8 mouse cellular contexts compared by ENCODE assay signal in the genomic region with DNA sequence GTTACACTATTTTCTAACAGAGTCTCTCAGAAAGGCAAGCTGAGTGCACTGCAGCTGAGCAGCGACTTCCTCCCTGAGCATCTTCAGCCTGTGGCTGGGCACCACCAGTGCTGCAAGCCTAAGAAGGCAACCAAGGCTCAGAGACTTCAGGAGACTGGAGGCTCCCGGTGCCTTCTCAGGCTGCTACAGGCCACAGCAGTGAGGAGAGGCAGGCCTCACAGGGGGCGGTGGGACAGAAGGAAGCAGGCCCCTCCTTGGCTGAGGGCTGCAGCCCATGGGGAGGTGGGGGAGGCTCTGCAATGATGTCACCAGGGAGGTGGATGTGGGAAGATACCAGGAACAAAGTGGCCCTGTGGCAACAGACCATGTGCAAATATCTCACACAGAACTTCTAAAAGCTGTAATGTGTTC. TPM values are rescaled to one million over a fixed set of nuclear protein-coding genes. Genes with fewer than 3 reads are reported as not detected.
DNase-seq lines count a peak whose midpoint lies in the region; ATAC-seq and TF ChIP-seq lines count a peak whose summit lies in the region.

No protein-coding gene starts in this region.

- WGBS in hindbrain, embryonic 14.5 days = 29% methylated on average over 3 of the region's 3 CpGs
- WGBS in olfactory bulb, adult 2 months = 19% methylated on average over 3 of the region's 3 CpGs

- no peak overlapping the region for H3K4me3 ChIP-seq in hindbrain, embryonic 14.5 days (replicated peaks; ENCODE audit: low read length)
- no peak overlapping the region for H3K4me3 ChIP-seq in olfactory bulb, adult 2 months (ENCODE audit: insufficient read depth, low read depth, low read length)

- TF ChIP-seq CTCF in olfactory bulb, adult 2 months (IDR thresholded peaks at IDR 0.05; ENCODE audit: insufficient read depth, low read depth, low read length) = no peak

- TF ChIP-seq POLR2A in olfactory bulb, adult 2 months (IDR thresholded peaks at IDR 0.05; ENCODE audit: insufficient read depth, low read depth, low read length) = no peak

- no peaks in the 10 kb centered on the region; the same call in 1 of the 2 replicates for H3K36me3 ChIP-seq in hindbrain, embryonic 14.5 days (replicated peaks; ENCODE audit: control insufficient read depth, insufficient read depth)

- peak; percentile 32; the same call in 1 of the 2 replicates for ATAC-seq in hindbrain, embryonic 14.5 days (ENCODE audit: low FRiP score)

- H3K9me3 ChIP-seq in hindbrain, embryonic 14.5 days (ENCODE audit: control insufficient read depth, low read length) = no peaks in the 10 kb centered on the region

- DNase-seq in gastrocnemius, postnatal 25 days = peak; percentile 9
- no peak for DNase-seq in gastrocnemius, postnatal 14 days
- peak; percentile 30 for DNase-seq in thymus, postnatal 14 days
- DNase-seq in thymus, postnatal 10 days (ENCODE audit: low spot score in 2 of 2) = no peak
- no peak for DNase-seq in hindbrain, embryonic 14.5 days (ENCODE audit: low spot score)
- DNase-seq in lung, postnatal 4 days = no peak
- DNase-seq in urinary bladder, postnatal 4 days (ENCODE audit: low spot score in 2 of 2) = no peak

- intact Hi-C loops in gastrocnemius, postnatal 14 days (cut with DNase I; ENCODE audit: low total_unique reads) = no loop called here

- H3K27ac ChIP-seq in hindbrain, embryonic 14.5 days = peak overlapping the region; percentile 87
- H3K27ac ChIP-seq in olfactory bulb, adult 2 months (ENCODE audit: insufficient read depth, low read depth, low read length) = peak overlapping the region; percentile 10

- H3K4me1 ChIP-seq in hindbrain, embryonic 14.5 days (replicated peaks; ENCODE audit: control insufficient read depth, insufficient read depth, low read length) = peaks cover 21% of the 10 kb centered on the region
- peaks cover 33% of the 10 kb centered on the region for H3K4me1 ChIP-seq in olfactory bulb, adult 2 months (ENCODE audit: control insufficient read depth, insufficient read depth, low read length)

- H3K9ac ChIP-seq in hindbrain, embryonic 14.5 days = peak overlapping the region; percentile 48

- H3K4me2 ChIP-seq in hindbrain, embryonic 14.5 days (replicated peaks) = no peak overlapping the region

- no peaks in the 10 kb centered on the region for H3K27me3 ChIP-seq in hindbrain, embryonic 14.5 days (ENCODE audit: control insufficient read depth, insufficient read depth, low read length)

RNA-seq across cellular contexts. Expression of a gene that starts 25.1 kb away (rescaled TPM):
- 10 to 100 TPM; 34.6 to 45.1 TPM for total RNA-seq in gastrocnemius, postnatal 25 days (2021)
- 10 to 100 TPM; 25.1 TPM for total RNA-seq in gastrocnemius, postnatal 14 days (2021)
- polyA plus RNA-seq in hindbrain, embryonic 14.5 days (2014; fragmentation: Nextera tagmentation; extraction: Ambion mirVana) = 27.5 and 29.2 TPM in 2 replicates
- not detected in 2 replicates for polyA plus RNA-seq in olfactory bulb, adult 2 months (2012; ENCODE audit: insufficient read depth, insufficient read length, low replicate concordance, missing spikeins)

RNA-seq across cellular contexts. Expression of a gene that starts 50.2 kb away (rescaled TPM):
- 10 to 100 TPM; 13.7 to 14.5 TPM for total RNA-seq in gastrocnemius, postnatal 25 days (2021)
- 10 to 100 TPM; 13.6 to 14.8 TPM for total RNA-seq in gastrocnemius, postnatal 14 days (2021)
- 39.1 and 41.3 TPM in 2 replicates for polyA plus RNA-seq in hindbrain, embryonic 14.5 days (2014; fragmentation: Nextera tagmentation; extraction: Ambion mirVana)
- not detected in 2 replicates for polyA plus RNA-seq in olfactory bulb, adult 2 months (2012; ENCODE audit: insufficient read depth, insufficient read length, low replicate concordance, missing spikeins)

RNA-seq across cellular contexts. Expression of a gene that starts 50.7 kb away (rescaled TPM):
- total RNA-seq in gastrocnemius, postnatal 25 days (2021) = 1 to 10 TPM; 4.8 to 5.4 TPM
- total RNA-seq in gastrocnemius, postnatal 14 days (2021) = 1 to 10 TPM; 4.6 to 5.1 TPM
- polyA plus RNA-seq in hindbrain, embryonic 14.5 days (2014; fragmentation: Nextera tagmentation; extraction: Ambion mirVana) = 17.6 and 18.8 TPM in 2 replicates
- not detected in 2 replicates for polyA plus RNA-seq in olfactory bulb, adult 2 months (2012; ENCODE audit: insufficient read depth, insufficient read length, low replicate concordance, missing spikeins)

RNA-seq across cellular contexts. Expression of a gene that starts 51.5 kb away (rescaled TPM):
- 1 to 10 TPM; 5.8 to 7.7 TPM for total RNA-seq in gastrocnemius, postnatal 25 days (2021)
- 1 to 10 TPM; 6.4 to 7.0 TPM for total RNA-seq in gastrocnemius, postnatal 14 days (2021)
- 68.2 and 75.3 TPM in 2 replicates for polyA plus RNA-seq in hindbrain, embryonic 14.5 days (2014; fragmentation: Nextera tagmentation; extraction: Ambion mirVana)
- polyA plus RNA-seq in olfactory bulb, adult 2 months (2012; ENCODE audit: insufficient read depth, insufficient read length, low replicate concordance, missing spikeins) = not detected in 2 replicates

Comparison
In these comparisons a context has a peak if more than half of its experiments do, and no peak if none do; other contexts are left out.
1. DNase-seq: peak in gastrocnemius, postnatal 25 days (single experiment) and thymus, postnatal 14 days (single experiment); none in gastrocnemius, postnatal 14 days (single experiment), thymus, postnatal 10 days (0 of 2), hindbrain, embryonic 14.5 days (single experiment), lung, postnatal 4 days (0 of 2) and urinary bladder, postnatal 4 days (0 of 2).